Mouse (Mus musculus): ENCODE results near the gene Hmga2. TPM values are rescaled to one million over a fixed set of nuclear protein-coding genes. Genes with fewer than 3 reads are reported as not detected.

Gene Hmga2
- total RNA-seq, 2 experiments from 2014 or later = 0.38 TPM; not detected in 1

DNA sequence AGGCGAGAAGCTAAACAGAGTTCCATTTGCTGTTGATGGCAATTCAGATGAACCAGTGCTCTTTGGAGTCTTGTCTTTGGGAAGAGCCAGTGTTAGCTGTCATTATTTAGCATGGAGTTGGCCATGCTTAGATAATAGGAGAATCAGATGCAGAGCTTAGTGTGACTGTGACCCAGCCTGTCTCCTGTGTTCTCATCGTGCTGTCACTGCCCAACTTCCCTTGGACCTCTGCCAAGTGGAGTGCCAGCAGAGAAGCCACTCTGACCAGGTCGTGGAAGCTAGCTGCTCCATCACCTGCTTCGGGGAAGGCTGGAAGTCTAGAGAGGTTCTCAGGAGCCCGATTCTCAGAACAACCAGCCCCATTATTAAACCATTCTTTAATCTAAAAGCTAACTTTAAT, 73.3 kb downstream of the Hmga2 start:
- ATAC-seq (replicated peaks; ENCODE audit: low FRiP score, poor library complexity, severe bottlenecking) = no peak

DNA sequence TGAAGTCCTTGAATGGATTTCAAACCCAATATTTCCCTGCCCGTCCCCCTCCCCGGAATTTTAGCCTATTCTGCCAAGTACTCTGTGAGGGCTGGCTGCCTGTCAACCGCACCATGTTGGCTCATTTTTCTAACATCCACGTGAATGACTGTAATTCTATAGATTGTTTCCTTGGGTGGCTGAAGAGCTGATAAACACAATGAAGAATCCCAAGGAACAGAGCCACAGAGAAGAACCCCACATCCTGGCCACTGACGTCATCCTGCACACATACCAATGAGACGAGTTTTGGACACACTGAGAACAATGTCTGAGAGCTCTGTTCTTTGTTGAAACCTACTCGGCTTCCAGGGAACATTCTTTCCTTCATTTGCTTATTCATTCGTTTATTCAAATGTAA, 74.5 kb downstream of the Hmga2 start:
- ATAC-seq (replicated peaks; ENCODE audit: low FRiP score, poor library complexity, severe bottlenecking) = no peak

DNA sequence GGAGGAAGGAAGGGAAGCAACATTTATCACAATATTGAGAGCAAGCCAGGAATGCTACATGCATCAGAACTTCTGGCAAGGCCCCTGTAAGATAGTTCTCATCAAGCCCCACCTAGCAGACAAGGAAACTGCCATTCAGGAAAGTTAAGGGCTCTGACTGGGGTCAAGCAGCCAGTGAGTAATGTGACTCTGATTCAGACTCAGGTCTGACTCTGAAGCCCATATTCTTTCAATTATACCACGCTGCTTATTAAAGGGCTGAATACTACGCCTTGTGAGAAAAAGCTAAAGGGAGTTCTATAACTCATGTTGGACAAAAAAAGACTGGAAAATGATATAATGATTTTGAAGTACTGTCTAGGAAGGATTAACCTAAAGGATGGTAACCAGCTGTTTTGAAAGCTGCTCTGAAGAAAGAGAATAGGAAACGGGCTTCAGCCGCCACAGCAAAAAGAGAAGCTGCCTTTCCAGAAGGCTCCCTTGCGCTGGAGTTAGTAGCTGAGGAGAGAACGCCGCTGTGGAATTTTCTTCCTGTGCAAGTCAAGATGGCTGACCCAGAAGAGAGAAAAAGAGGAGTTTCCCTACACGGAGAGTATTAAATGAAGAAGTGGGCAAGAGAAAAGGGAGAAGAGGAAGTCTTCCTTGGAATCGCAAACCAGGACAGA, 76.3 kb downstream of the Hmga2 start:
- no peak for ATAC-seq (replicated peaks; ENCODE audit: low FRiP score, poor library complexity, severe bottlenecking)

DNA sequence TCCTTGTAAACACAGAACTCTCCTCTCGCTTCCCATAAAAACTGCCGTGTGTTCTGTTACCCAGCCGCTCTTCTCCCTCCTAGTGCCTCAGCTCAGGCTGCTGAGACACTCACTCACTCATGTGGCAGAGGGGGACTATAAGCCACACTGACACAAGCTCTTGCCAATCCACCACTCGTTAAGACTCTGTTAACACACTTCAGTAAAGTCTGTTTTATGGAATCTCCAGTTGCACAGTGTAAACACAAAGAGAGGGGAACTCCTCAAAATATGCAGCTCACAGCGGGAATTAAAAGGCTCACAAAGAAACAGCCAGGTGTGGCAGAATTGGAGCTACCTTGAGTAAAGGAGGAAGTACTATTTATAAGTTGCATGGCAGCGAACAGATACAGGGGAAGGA, 77.5 kb downstream of the Hmga2 start:
- no peak for ATAC-seq (replicated peaks; ENCODE audit: low FRiP score, poor library complexity, severe bottlenecking)

DNA sequence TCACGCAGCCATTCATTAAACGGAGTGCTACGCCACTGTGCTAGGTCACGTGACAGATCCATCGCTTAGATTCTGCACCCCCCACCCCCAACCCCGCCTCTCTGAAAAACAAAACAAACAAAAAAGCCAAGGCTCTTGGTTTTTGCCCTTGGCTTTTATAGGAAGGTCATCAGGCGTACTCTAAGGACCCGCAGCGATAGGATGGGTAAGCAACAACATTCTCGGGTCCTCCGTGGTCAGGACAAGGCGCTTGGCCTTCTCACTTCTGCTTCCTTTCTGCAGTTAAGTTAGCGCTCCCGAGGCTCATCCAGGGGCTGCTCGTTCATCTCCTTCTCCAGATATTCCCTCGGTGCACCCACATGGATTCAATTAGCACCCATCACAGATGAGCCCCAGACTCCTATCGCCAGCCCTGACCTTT, 79.0 kb downstream of the Hmga2 start:
- ATAC-seq (replicated peaks; ENCODE audit: low FRiP score, poor library complexity, severe bottlenecking) = no peak

DNA sequence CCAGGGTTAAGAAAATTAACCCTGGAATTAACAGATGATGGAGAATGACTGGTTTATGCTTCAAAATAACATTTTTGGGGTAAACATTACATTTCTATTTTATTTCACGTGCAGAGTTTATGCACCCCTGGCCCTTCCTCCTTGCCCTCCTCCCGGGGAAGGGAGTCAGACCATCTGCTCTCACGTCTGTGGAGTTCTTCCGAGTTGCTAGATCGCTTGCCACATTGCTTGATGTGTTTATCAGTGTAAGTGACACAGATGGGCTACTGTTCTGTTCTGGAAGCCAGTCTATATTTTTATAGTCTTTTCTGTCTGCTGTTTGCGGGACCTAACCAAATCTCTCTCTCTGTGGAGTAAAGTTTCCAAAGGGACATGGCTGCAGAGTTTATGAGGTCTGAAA, 80.7 kb downstream of the Hmga2 start:
- ATAC-seq (replicated peaks; ENCODE audit: low FRiP score, poor library complexity, severe bottlenecking) = no peak

DNA sequence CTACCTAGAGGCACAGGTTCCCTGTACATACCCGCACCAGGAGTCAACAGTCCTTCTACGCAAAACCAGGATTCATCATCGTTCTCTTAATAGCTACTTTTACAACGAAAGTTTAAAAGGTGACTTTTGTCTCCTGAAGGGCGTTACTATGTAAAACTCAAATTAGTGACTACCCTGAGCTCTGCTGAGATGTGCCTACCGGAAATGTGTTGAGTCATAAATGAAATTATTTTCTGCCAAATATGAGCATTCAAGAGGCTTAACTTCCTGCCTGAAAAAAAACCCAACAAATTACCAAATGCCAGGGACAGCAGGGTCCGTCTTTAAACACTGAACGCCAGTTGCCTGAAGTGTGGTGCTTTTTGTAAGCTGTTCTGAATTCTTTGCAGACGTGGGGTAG, 81.5 kb downstream of the Hmga2 start:
- no peak for ATAC-seq (replicated peaks; ENCODE audit: low FRiP score, poor library complexity, severe bottlenecking)

DNA sequence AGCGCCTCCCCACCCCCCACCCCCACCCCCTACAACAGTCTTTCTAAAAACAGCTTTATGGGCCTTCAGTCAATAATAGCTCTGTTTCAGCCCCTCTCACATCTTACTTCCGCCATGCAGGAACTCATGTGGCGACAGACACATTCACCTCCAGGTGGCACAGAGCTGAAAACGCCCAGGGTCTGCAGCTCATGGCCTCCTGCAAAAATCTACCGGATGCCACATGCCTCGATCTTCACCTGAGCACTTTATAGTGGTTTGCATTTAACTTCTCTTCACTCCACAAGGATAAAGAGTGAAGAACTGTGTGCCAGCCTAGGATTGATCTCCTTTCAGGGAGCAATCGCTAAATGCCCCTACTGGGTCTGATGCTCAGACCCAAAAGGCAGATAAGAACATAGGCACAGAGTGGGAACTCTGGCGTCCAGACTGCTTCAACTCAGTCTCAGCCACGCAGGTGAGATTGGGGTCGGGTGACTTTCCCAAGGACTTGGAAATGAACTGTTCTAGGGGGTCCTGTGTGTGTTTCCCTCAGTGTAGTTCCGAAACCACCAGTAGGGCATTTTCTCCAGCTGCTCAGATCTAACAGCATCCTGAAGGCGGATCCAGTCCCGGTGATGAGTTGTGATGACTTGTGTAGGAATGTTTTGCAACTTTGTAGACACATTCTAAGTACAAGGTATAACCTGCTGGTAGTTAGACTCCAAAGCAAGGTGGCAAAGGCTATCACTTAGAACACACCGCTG, 84.1 kb downstream of the Hmga2 start:
- ATAC-seq (replicated peaks; ENCODE audit: low FRiP score, poor library complexity, severe bottlenecking) = no peak

DNA sequence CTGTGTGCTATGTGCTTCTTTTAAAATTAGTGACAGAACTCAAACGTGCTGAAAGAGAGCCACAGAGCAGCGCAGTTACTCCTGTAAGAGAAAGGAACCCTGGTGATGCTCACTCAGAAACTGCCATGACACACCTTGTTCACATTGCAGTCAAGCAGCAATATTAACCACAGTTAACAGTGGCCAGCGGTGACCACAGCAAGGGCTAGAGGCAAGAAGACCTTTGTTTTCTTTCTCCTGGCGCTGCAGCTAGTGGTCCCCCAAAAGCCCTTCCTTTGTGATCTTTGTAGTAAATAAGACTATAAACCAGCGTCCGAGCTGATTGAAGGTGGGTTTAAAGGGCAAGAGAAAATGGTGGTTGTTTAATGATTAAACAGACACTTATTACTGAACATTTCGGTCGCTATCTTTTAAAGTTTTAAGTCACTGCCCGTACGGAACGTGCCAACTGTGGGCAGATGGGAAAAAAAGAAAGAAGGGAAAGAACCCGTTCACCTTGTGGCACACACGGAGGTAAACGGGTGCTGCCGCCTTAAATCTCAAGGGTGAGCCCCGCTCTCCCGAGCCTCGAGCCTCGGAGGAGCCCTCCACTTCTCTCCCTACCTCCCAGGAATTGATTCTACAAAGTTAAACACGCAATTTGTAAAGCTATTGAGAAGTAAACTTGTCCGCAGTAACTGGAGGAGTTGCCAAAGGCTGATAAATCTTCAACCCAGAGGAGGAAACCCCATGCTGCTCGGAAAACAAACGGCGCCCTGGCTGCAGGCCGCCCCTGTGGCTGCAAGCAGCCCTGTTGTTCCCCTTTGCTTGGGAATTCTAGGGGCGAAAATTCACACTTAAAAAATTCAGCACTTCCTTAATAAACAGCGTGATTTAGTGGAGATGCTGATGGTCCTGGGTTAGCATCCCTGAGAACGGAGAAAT, 85.1 kb downstream of the Hmga2 start:
- no peak for ATAC-seq (replicated peaks; ENCODE audit: low FRiP score, poor library complexity, severe bottlenecking)

DNA sequence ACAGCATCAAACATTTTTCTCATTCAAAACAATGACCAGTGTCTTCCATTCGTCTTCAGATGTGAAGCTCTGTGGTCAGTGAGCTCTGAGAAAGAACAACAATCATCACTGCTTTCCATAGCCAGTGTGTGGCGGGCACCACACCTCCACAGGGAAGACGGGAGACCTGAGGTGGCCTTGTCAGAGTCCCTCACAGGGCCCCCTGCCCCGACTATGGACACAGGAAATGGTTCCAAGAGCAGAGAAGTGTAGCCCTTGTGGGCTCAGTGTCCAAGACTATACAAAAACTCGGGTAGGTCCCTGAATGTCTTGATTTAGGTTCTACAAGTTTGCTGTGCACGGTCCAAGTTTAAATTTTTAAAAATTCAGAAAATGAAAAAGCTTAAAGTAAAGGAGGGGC, 86.6 kb downstream of the Hmga2 start:
- ATAC-seq (replicated peaks; ENCODE audit: low FRiP score, poor library complexity, severe bottlenecking) = no peak

DNA sequence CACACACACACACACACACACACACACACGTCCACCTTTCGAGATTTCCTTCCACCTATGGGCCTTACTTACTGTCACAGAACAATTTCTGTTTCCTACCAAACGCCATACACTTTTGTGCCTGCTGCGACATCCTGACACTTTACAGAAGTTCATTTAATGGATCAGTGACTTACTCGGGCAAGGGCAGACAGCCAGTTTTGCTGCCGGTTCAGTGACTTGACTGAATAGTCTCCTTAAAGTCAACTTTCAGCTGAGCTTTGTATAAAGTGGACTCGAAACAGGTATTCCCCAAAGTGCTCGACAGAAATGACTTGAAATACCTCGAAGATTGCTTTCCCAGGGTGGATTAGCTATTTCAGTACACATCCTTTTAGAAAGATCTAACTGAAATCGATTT, 87.3 kb downstream of the Hmga2 start:
- ATAC-seq (replicated peaks; ENCODE audit: low FRiP score, poor library complexity, severe bottlenecking) = no peak

DNA sequence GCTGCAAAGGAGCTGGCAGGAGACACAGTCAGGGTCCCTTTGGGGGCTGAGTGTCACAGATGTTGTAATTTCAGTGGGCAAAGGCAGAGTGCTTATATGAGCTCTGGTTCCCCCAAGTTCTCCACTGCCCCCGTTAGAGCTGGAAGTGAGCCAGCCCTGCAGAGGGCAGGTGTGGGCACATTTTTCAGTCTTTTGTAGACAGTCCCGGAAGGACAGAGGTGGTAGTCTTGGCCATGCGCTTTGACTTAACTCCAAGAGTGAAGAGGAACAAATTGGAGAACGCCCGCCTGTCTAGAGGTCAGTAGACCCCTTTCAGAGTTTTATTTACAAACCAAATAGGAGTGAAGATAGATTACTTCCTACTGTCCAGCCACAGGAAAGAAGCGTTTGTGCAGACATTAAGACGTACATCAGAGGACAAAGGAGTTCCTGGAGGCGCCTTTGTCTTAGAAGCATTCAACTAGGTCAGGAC, 87.8 kb downstream of the Hmga2 start:
- no peak for ATAC-seq (replicated peaks; ENCODE audit: low FRiP score, poor library complexity, severe bottlenecking)

DNA sequence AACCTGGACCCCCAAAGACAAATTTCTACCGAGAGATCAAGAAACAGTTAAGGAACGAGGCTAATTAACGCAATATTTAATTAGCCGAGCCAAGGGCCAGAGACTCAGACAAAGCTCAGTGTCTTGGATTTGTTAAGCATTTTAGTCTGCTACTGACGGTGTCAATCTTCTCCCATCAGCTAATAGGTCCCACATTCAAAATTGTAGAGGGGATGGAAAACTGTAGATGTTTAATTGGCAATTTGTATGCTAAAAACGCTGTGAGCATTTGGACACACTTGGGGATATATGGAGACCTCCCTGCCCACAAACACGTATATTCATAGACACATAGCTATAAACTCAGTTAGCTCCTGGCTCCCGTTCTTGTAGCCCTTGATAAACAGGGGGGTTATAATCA, 89.2 kb downstream of the Hmga2 start:
- no peak for ATAC-seq (replicated peaks; ENCODE audit: low FRiP score, poor library complexity, severe bottlenecking)

DNA sequence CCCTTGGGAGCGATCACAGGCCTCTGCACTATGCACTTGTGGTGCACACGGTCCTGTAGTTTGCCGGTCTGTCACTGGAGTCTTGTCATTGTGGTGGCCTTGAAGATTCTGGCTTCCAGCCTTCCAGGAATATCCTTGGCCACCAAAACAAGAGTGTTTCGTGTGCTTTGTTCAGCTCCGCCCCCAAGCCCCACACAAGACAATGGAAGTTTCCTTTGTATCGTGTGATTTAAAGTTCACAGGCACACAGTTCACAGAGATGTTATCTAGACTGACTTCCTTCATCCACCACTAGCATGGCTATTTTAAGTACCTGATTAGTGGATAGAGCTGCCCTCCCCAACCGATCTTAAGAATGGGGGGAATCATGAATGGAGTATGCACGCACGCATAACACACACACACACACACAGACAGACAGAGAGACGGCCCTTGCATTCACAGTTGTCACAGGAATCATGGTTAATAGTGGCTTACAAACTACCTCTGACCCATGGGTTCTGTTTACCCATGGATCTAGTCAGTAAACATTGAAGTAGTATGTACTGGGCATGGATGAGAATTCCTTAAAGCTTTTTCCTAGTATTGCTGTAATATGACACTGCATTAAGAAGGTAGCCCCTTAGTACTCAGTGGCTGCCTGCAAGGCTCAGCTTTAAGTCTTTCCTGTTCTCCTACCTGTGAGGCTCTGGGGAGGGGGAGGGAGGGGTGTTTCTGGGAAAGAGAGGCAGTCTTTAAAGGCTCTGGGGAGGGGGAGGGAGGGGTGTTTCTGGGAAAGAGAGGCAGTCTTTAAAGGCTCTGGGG, 91.3 kb downstream of the Hmga2 start:
- no peak for ATAC-seq (replicated peaks; ENCODE audit: low FRiP score, poor library complexity, severe bottlenecking)

DNA sequence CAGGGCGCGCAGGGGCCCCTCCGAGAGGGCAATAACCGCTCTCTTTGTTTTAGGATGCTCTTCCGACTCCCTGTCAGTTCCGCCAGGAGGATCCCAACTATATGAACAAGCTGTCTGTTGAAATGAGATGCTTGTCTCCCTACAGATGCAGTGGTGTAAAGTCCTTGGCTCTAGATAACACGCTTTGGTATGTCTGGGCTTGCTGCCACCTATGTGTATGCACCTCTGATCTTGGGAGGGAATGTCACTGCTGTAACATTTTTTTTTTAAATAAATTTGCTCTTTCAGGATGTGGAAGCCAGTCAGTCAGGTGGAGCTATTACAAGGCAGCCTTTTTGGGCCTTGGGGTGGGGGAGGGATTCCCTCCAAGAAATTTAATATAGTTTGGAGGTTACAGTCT, 92.2 kb downstream of the Hmga2 start:
- ATAC-seq (replicated peaks; ENCODE audit: low FRiP score, poor library complexity, severe bottlenecking) = no peak

DNA sequence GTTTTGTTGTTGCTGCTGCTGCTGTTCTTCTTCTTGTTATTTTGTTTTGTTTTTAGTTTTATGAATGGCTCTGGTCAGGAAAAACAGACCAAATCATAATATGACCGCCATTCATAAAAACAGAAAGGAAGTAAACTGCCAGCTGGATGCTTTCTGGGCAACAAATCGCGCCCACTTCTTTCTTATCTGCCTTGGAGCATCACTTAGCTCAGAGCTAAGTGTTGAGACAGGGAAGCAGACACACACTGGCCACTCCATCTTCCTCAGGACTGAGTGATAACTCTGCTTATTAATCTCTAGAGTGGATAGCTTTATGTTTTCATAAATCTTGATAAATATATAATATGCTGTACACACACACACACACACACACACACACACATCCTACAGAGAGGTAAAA, 98.5 kb downstream of the Hmga2 start:
- no peak for ATAC-seq (replicated peaks; ENCODE audit: low FRiP score, poor library complexity, severe bottlenecking)

DNA sequence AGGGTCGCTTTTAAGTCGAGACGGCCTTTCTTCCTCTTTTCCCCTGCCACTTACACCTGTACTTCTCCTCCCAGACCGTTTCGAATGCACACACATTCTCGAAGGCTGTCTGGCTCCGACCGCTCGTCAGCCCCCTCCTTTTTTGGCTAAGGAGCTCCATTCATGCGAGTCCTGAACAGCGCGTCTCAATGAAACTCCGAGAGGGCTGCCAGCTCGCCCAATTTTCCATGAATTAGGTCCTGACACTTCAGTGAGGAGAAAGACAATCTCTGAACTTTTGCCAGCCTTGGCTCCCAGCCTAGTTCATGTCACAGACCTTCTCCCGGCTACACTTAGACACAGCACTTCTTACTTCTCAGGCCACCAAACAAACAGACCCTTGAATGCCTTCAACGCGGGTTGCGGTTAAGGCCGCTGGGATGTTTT, 98.9 kb downstream of the Hmga2 start:
- ATAC-seq (replicated peaks; ENCODE audit: low FRiP score, poor library complexity, severe bottlenecking) = no peak

DNA sequence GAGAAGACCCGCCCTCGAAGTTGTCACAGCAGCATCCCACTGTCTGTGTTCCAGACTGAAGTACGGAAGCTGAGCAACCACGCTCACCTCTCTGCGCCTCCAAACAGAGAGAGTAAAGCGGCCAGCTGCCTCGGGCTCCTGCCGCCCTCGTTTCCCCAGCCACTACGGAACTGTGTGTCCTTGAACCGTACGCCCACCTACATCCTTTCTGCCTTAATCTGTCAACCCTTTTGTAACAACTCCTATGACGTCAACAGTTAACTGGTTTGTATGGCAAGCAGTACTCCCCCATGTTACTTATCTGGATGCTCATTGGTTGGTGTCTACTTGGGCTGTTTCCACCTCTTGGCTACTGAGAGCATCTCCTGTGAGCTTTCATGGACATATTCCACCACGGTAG, 100.8 kb downstream of the Hmga2 start:
- ATAC-seq (replicated peaks; ENCODE audit: low FRiP score, poor library complexity, severe bottlenecking) = no peak

DNA sequence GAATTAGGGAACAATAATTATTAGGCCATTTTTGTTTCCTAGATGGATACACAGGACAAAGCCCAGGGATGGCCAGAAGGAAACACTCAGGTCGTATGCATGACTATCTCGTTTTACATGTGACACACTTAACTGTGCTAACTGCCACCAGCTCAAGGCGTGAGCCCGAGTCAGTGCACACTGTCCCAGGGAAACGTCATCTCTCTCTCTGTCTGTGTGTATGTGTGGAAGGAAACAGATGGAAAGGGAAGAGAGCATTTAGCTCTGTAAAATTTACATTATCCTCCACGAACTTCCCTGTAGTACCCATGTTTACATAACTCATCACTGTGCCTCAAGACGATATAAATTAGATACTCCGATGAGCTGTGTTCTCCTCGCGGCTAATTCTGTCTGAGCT, 105.1 kb downstream of the Hmga2 start:
- no peak for ATAC-seq (replicated peaks; ENCODE audit: low FRiP score, poor library complexity, severe bottlenecking)
